Mouse (Mus musculus) lung, adult 2 months (tissue): ENCODE data around the gene Snrk.

Source experiments
- CTCF ChIP-seq: fragments of 200-500 bp; IDR thresholded peaks from 2 replicates; pipeline ENCODE4 v1.5.1; 2011; ENCODE audit warnings: mild to moderate bottlenecking, low read length, control low read depth; ENCODE audit not compliant: insufficient read depth
- POLR2A ChIP-seq: fragments of 200-500 bp; IDR thresholded peaks from 2 replicates; pipeline ENCODE4 v1.6.1; 2011; ENCODE audit warnings: low read depth, mild to moderate bottlenecking, control low read depth, low read length, borderline replicate concordance; ENCODE audit errors: extremely low read depth

GRCm38 (mm10) chr9:122138371-122139029, 21.4 kb downstream of the Snrk start:
- no peak for TF ChIP-seq POLR2A
- TF ChIP-seq CTCF: no peak
